Mouse (Mus musculus) forebrain, embryonic 13.5 days (tissue): ENCODE results near the gene Atg5. TPM values are rescaled to one million over a fixed set of nuclear protein-coding genes. Genes with fewer than 3 reads are reported as not detected.

Experiments used
- ATAC-seq: fragments of 200-750 bp; cut with Nextera tagmentation; 2 replicates; pipeline ENCODE4 v1.8.0; 2017
- H3K27ac ChIP-seq: fragments of 300-500 bp; sonication (generic); 2 replicates; pipeline ENCODE4 v1.5.1; 2015; ENCODE audit warnings: inconsistent platforms, mild to moderate bottlenecking, moderate library complexity
- H3K27me3 ChIP-seq: fragments of 300-500 bp; sonication (generic); 2 replicates; pipeline ENCODE4 v1.6.1; 2015; ENCODE audit warnings: mild to moderate bottlenecking, inconsistent platforms
- H3K36me3 ChIP-seq: fragments of 300-500 bp; sonication (generic); 2 replicates; pipeline ENCODE4 v1.6.1; 2015; ENCODE audit warnings: mild to moderate bottlenecking, inconsistent platforms; ENCODE audit not compliant: poor library complexity, severe bottlenecking
- H3K4me1 ChIP-seq: fragments of 300-500 bp; sonication (generic); 2 replicates; pipeline ENCODE4 v1.6.1; 2015; ENCODE audit warnings: inconsistent platforms
- H3K4me2 ChIP-seq: fragments of 300-500 bp; sonication (generic); 2 replicates; pipeline ENCODE4 v1.6.1; 2015; ENCODE audit warnings: inconsistent platforms, mild to moderate bottlenecking, moderate library complexity
- H3K4me3 ChIP-seq: fragments of 300-500 bp; sonication (generic); 2 replicates; pipeline ENCODE4 v1.5.1; 2015; ENCODE audit warnings: mild to moderate bottlenecking, inconsistent platforms
- H3K9ac ChIP-seq: fragments of 300-500 bp; sonication (generic); 2 replicates; pipeline ENCODE4 v1.6.1; 2015; ENCODE audit warnings: mild to moderate bottlenecking, inconsistent platforms
- H3K9me3 ChIP-seq: fragments of 300-500 bp; sonication (generic); replicated peaks from 2 replicates; pipeline ENCODE4 v1.6.1; 2016; ENCODE audit warnings: inconsistent platforms
- WGBS: fragments of 180-500 bp; shearing (Covaris S2); methylation state at CpG from one replicate; pipeline ENCODE4 v1.1.7; 2015; 5-methylcytosine and 5-hydroxymethylcytosine counted together
- polyA plus RNA-seq: library from polyadenylated mRNA; unstranded; fragments of >200 nt; fragmentation: Nextera tagmentation; extraction: Ambion mirVana; gene quantifications from 2 replicates; pipeline ENCODE4 v1.2.1, GENCODE M21; 2015

Atg5 gene
- polyA plus RNA-seq, 1 experiment from 2014 or later = 50.6 TPM

GRCm38 (mm10) chr10:44358816-44359215 is 90.7 kb downstream of the Atg5 start:
- WGBS = 85% methylated on average over 6 of the region's 6 CpGs
- H3K4me2 ChIP-seq = no peak overlapping the region
- H3K36me3 ChIP-seq = no peaks in the 10 kb centered on the region
- no peak overlapping the region for H3K4me3 ChIP-seq
- no peak overlapping the region for H3K9ac ChIP-seq
- H3K27me3 ChIP-seq = no peaks in the 10 kb centered on the region
- H3K4me1 ChIP-seq = no peaks in the 10 kb centered on the region
- no peak for ATAC-seq
- no peaks in the 10 kb centered on the region for H3K9me3 ChIP-seq
- H3K27ac ChIP-seq = no peak overlapping the region

- peak; percentile 48; the same call in 1 of the 2 replicates for ATAC-seq
- WGBS = 83% methylated on average over 11 of the region's 11 CpGs
- no peaks in the 10 kb centered on the region for H3K9me3 ChIP-seq
- H3K27ac ChIP-seq = no peak overlapping the region
- H3K27me3 ChIP-seq = no peaks in the 10 kb centered on the region
- H3K4me2 ChIP-seq = no peak overlapping the region
- no peaks in the 10 kb centered on the region for H3K4me1 ChIP-seq
- no peak overlapping the region for H3K9ac ChIP-seq
- no peaks in the 10 kb centered on the region for H3K36me3 ChIP-seq
- H3K4me3 ChIP-seq = no peak overlapping the region
Observed at GRCm38 (mm10) chr10:44360632-44361031, 92.5 kb downstream of the Atg5 start.

DNA sequence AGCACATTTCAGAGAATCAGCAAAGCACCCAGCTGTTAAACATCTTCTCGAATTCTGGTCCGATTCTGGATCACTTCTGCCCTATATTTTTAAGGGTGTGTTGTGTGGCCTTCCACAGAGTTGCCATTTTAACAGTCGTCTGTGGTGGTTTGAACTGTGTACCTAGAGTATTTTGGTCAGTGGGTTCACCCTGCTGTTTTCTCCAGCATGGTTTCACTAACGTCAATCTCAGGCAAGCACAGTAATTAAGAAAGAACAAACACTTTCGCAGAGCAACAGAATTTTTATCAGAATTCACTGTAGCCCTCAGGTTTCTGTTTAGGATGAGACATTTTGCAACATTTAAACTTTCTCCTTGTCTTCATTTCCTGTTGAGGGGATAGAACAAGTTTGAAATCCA is 94.3 kb downstream of the Atg5 start:
- no peak for ATAC-seq
- Histone ChIP-seq H3K9me3 (no peaks in the 10 kb centered on the region), H3K9ac (no peak overlapping the region), H3K27ac (no peak overlapping the region), H3K4me1 (no peaks in the 10 kb centered on the region), H3K36me3 (0 out of 2 replicates have a peak, but pooled peaks cover 6% of the 10 kb centered on the region), H3K4me3 (no peak overlapping the region), H3K4me2 (no peak overlapping the region), H3K27me3 (no peaks in the 10 kb centered on the region)
- 81% methylated on average over 5 of the region's 5 CpGs for WGBS

- no peak overlapping the region for H3K4me2 ChIP-seq
- H3K27me3 ChIP-seq = no peaks in the 10 kb centered on the region
- no peaks in the 10 kb centered on the region for H3K4me1 ChIP-seq
- 0 out of 2 replicates have a peak, but pooled peaks cover 6% of the 10 kb centered on the region for H3K36me3 ChIP-seq
- H3K27ac ChIP-seq = no peak overlapping the region
- H3K9me3 ChIP-seq = no peaks in the 10 kb centered on the region
- ATAC-seq = no peak
- H3K4me3 ChIP-seq = no peak overlapping the region
- 88% methylated on average over 9 of the region's 9 CpGs for WGBS
- H3K9ac ChIP-seq = no peak overlapping the region
Observed at GRCm38 (mm10) chr10:44362846-44363245, 94.7 kb downstream of the Atg5 start.

DNA sequence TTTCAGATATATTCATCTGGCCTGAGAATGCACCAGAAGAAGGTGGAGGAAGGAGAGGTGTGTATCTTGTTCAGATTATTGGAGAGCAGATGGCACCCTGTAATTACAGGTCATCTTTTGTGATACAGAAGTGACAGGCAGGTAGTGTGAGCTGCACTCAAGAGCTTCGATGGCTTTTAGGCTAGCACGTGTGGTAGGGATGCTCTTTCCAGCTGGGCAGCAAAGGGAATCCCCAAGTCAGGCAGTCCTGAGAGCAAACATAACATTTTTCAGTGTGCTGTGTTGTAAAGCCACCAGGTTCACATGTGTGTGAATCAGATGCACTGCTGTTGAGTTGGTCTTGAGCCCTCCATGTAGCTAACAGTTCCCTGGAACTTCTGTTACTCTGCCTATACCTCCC is 98.0 kb downstream of the Atg5 start:
- H3K9me3 ChIP-seq = no peaks in the 10 kb centered on the region
- 82% methylated on average over 2 of the region's 2 CpGs for WGBS
- H3K9ac ChIP-seq = no peak overlapping the region
- no peak overlapping the region for H3K4me2 ChIP-seq
- 0 out of 2 replicates have a peak, but pooled peaks cover 6% of the 10 kb centered on the region for H3K36me3 ChIP-seq
- H3K27me3 ChIP-seq = no peaks in the 10 kb centered on the region
- no peak overlapping the region for H3K27ac ChIP-seq
- H3K4me1 ChIP-seq = no peaks in the 10 kb centered on the region
- no peak for ATAC-seq
- H3K4me3 ChIP-seq = no peak overlapping the region

GRCm38 (mm10) chr10:44367043-44367442 is 98.9 kb downstream of the Atg5 start:
- Histone ChIP-seq H3K4me2 (no peak overlapping the region), H3K36me3 (0 out of 2 replicates have a peak, but pooled peaks cover 6% of the 10 kb centered on the region), H3K9me3 (no peaks in the 10 kb centered on the region), H3K4me1 (no peaks in the 10 kb centered on the region), H3K27ac (no peak overlapping the region), H3K27me3 (no peaks in the 10 kb centered on the region), H3K4me3 (no peak overlapping the region), H3K9ac (no peak overlapping the region)
- WGBS = 90% methylated on average over 12 of the region's 12 CpGs
- ATAC-seq = no peak

- Histone ChIP-seq H3K36me3 (0 out of 2 replicates have a peak, but pooled peaks cover 6% of the 10 kb centered on the region), H3K9ac (no peak overlapping the region), H3K4me3 (no peak overlapping the region), H3K4me1 (no peaks in the 10 kb centered on the region), H3K27ac (no peak overlapping the region), H3K9me3 (no peaks in the 10 kb centered on the region), H3K4me2 (no peak overlapping the region), H3K27me3 (no peaks in the 10 kb centered on the region)
- ATAC-seq = no peak
- WGBS = 67% methylated on average over 12 of the region's 13 CpGs
Observed at GRCm38 (mm10) chr10:44368596-44368995, 100.4 kb downstream of the Atg5 start.

DNA sequence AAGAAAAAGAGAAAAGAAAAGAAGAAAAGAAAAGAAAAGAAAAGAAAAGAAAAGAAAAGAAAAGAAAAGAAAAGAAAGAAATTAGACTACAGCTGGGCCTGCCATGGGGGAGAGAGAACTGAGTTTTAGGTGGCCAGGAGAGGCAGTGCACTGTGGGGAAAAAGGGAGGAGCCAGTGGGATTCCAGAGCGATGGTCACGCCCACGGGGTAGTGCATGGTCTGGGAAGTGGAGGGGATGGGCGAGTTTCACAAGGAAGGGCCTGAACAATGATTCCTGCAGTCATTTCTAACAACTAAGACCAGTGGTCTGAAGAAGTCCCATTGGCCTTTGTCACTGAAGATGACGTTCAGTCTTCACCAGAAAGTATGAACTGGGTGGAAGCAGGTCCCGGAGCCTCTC is 102.5 kb downstream of the Atg5 start:
- Histone ChIP-seq H3K9ac (no peak overlapping the region), H3K4me1 (no peaks in the 10 kb centered on the region), H3K9me3 (no peaks in the 10 kb centered on the region), H3K4me3 (no peak overlapping the region), H3K4me2 (no peak overlapping the region), H3K27me3 (no peaks in the 10 kb centered on the region), H3K27ac (no peak overlapping the region), H3K36me3 (0 out of 2 replicates have a peak, but pooled peaks cover 6% of the 10 kb centered on the region)
- 73% methylated on average over 6 of the region's 6 CpGs for WGBS
- no peak for ATAC-seq

DNA sequence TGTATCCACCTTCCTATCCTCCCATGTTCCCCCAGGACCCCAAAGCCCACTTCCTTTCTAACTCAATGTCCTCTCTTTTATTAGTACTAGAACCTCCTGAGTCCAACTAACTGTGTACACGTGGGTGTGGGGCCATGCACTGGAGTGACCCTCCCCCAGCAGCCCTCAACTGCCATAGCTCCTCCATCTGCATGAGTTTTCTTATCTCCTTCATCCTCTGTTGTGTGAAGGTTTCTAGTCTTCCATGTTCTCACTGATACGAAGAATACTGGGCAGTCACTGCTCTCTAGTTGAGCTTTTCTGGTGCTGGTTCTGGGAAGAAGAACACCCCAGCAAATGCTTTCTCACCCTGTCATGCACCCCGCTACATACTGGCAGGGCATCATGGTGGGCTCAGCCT is 104.1 kb downstream of the Atg5 start:
- Histone ChIP-seq H3K9me3 (no peaks in the 10 kb centered on the region), H3K27ac (no peak overlapping the region), H3K36me3 (0 out of 2 replicates have a peak, but pooled peaks cover 3% of the 10 kb centered on the region), H3K9ac (no peak overlapping the region), H3K4me1 (no peaks in the 10 kb centered on the region), H3K4me2 (no peak overlapping the region), H3K27me3 (no peaks in the 10 kb centered on the region), H3K4me3 (no peak overlapping the region)
- 89% methylated on average over 3 of the region's 3 CpGs for WGBS
- ATAC-seq = no peak

DNA sequence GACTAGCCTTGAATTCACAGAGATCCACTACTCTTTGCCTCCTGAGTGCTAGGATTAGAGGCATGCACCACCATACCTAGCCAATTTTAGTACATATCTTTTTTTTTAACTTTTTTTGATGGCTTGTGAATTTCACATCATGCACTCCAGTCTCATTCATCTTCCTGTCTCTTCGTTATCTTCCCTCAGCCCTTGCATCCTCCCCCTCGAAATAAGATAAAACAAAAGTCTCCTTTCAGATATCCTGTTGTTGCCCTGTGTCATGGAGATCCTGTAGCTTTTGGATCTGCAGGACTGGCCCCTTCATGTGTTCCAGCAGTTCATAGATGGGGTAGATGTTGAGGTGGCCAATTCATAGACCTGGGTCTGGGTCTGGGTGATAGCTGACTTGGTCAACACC is 106.5 kb downstream of the Atg5 start:
- Histone ChIP-seq H3K27ac (no peak overlapping the region), H3K9me3 (no peaks in the 10 kb centered on the region), H3K27me3 (no peaks in the 10 kb centered on the region), H3K4me2 (no peak overlapping the region), H3K36me3 (no peaks in the 10 kb centered on the region), H3K9ac (no peak overlapping the region), H3K4me3 (no peak overlapping the region), H3K4me1 (no peaks in the 10 kb centered on the region)
- ATAC-seq = no peak
- WGBS = 89% methylated on average over 2 of the region's 2 CpGs

GRCm38 (mm10) chr10:44375501-44375900 is 107.3 kb downstream of the Atg5 start:
- WGBS = 89% methylated on average over 1 of the region's 1 CpGs
- no peak for ATAC-seq

DNA sequence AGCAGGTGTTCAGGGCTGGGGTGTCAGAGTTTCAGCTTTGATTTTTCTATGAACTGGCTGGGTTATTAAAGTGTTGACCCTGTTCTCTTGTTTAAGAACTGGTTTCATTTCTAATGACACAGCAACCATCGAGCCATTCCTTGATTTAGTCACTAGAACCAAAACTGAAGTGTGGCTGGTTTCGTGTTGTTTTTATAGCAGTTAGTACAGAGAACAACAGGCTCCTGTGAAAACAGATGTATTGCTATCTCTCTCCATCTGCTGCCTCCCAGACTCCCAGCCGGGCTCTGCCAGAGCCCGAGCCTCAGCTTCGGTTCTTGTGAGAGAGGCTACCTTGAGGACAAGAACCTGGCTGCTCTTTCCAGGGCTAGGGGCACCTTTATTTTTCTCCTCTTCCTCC is 109.7 kb downstream of the Atg5 start:
- Histone ChIP-seq H3K4me3 (no peak overlapping the region), H3K9ac (no peak overlapping the region), H3K9me3 (no peaks in the 10 kb centered on the region), H3K27me3 (no peaks in the 10 kb centered on the region), H3K36me3 (no peaks in the 10 kb centered on the region), H3K27ac (no peak overlapping the region), H3K4me2 (no peak overlapping the region), H3K4me1 (peaks cover 21% of the 10 kb centered on the region)
- ATAC-seq = peak; percentile 65; the same call in 1 of the 2 replicates
- WGBS = 74% methylated on average over 5 of the region's 5 CpGs

More at GRCm38 (mm10) chr10:44375501-44375900, 107.3 kb downstream of the Atg5 start:
- no peaks in the 10 kb centered on the region for H3K36me3 ChIP-seq
- no peak overlapping the region for H3K4me3 ChIP-seq
- no peak overlapping the region for H3K4me2 ChIP-seq
- H3K27ac ChIP-seq = no peak overlapping the region
- H3K9ac ChIP-seq = no peak overlapping the region
- no peaks in the 10 kb centered on the region for H3K9me3 ChIP-seq
- H3K27me3 ChIP-seq = no peaks in the 10 kb centered on the region
- H3K4me1 ChIP-seq = peaks cover 6% of the 10 kb centered on the region

GRCm38 (mm10) chr10:44378403-44378802 is 110.2 kb downstream of the Atg5 start:
- no peaks in the 10 kb centered on the region for H3K27me3 ChIP-seq
- H3K36me3 ChIP-seq = no peaks in the 10 kb centered on the region
- H3K4me3 ChIP-seq = no peak overlapping the region
- H3K27ac ChIP-seq = no peak overlapping the region
- WGBS = 84% methylated on average over 5 of the region's 5 CpGs
- no peak overlapping the region for H3K9ac ChIP-seq
- H3K4me1 ChIP-seq = peaks cover 21% of the 10 kb centered on the region
- no peaks in the 10 kb centered on the region for H3K9me3 ChIP-seq
- no peak overlapping the region for H3K4me2 ChIP-seq
- no peak for ATAC-seq
